Mouse (Mus musculus): Measurements from ENCODE around the gene Tnik. TPM values are rescaled to one million over a fixed set of nuclear protein-coding genes. Genes with fewer than 3 reads are reported as not detected.

The Tnik gene
- total and polyA plus RNA-seq, 2 experiments from 2014 or later = 58.2 to 118 TPM

DNA sequence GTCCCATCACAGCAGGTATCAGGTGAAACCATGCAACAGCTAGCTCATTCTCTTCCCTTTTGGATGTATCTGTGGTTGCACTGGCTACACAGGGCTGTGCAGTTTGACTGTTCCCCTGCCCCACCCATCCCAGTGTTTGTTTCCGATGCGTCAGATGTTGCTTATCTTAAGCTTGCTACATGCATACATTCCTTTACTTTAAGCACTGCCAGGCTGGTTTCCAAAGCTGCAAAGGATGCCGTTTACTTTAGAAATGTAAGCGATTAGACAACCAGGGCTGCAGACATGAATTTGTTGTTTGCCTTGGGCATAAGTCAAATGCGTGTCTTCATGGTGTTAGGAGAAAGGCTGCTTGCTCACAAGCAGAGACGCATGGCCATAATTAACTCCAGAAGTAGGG, 96.1 kb downstream of the Tnik start:
- Histone ChIP-seq H3K4me2 (ENCODE audit: low read depth, low read length, poor library complexity, severe bottlenecking) (no peak overlapping the region), H3K9ac (replicated peaks; ENCODE audit: low read length, poor library complexity, severe bottlenecking) (no peak overlapping the region)

GRCm38 (mm10) chr3:28361056-28361455, 98.0 kb downstream of the Tnik start:
- no peak for DNase-seq (ENCODE audit: low spot score)
- no peak for TF ChIP-seq CTCF (IDR thresholded peaks at IDR 0.05)
- Histone ChIP-seq H3K27me3 (ENCODE audit: insufficient read depth, low read length) (no peaks in the 10 kb centered on the region), H3K9ac (replicated peaks; ENCODE audit: low read length, poor library complexity, severe bottlenecking) (no peak overlapping the region), H3K4me3 (ENCODE audit: low read depth, low read length) (no peak overlapping the region), H3K9me3 (ENCODE audit: low read length) (no peaks in the 10 kb centered on the region), H3K27ac (ENCODE audit: low read depth, low read length) (no peak overlapping the region), H3K36me3 (ENCODE audit: insufficient read depth, low read length) (no peaks in the 10 kb centered on the region), H3K4me1 (ENCODE audit: insufficient read depth, low read length) (no peaks in the 10 kb centered on the region), H3K4me2 (ENCODE audit: low read depth, low read length, poor library complexity, severe bottlenecking) (no peak overlapping the region)
- 78% methylated on average over 6 of the region's 6 CpGs for WGBS
- ATAC-seq (ENCODE audit: low FRiP score) = no peak

More for the DNA sequence above, 96.1 kb downstream of the Tnik start:
- TF ChIP-seq CTCF (IDR thresholded peaks at IDR 0.05) = no peak
- Histone ChIP-seq H3K4me1 (ENCODE audit: insufficient read depth, low read length) (no peaks in the 10 kb centered on the region), H3K36me3 (ENCODE audit: insufficient read depth, low read length) (no peaks in the 10 kb centered on the region), H3K4me3 (ENCODE audit: low read depth, low read length) (no peak overlapping the region), H3K27ac (ENCODE audit: low read depth, low read length) (no peak overlapping the region), H3K27me3 (ENCODE audit: insufficient read depth, low read length) (no peaks in the 10 kb centered on the region), H3K9me3 (ENCODE audit: low read length) (no peaks in the 10 kb centered on the region)
- ATAC-seq (ENCODE audit: low FRiP score) (no peak), DNase-seq (ENCODE audit: low spot score) (no peak)
- 70% methylated on average over 6 of the region's 6 CpGs for WGBS

DNA sequence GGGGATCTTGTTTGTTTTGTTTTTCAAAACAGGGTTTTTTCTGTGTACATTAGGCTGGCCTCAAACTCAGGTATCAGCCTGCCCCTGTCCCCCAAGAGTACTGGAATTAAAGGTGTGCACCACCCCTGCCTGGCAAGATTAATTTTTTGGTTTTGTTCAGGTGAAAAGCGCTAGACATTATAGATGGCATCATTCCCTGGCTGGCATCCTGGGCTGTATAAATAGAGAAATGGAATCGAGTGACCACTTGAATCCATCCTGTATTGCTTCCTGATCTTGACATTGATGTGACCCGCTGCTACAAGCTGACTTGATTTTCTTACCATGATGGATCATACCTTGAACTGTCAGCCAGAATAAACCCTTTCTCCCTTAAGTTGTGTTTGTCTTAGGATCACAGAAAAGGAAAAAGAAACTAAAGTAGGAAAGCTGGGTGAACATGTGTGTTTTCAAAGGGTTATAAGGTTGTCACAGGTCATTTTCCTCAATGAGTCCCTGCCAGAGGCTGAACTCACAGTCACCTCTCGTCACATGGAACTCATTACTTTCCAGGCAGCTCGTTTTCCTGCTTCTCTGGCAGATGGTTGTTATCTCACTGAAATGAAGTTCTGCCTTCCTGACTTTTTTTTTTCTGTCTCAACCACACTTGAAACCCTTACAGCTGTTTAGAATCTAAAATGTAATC, 100.6 kb downstream of the Tnik start:
- no peak overlapping the region for H3K4me3 ChIP-seq (ENCODE audit: low read depth, low read length)
- H3K36me3 ChIP-seq (ENCODE audit: insufficient read depth, low read length) = no peaks in the 10 kb centered on the region
- H3K27ac ChIP-seq (ENCODE audit: low read depth, low read length) = no peak overlapping the region
- ATAC-seq (ENCODE audit: low FRiP score) = no peak
- no peak overlapping the region for H3K4me2 ChIP-seq (ENCODE audit: low read depth, low read length, poor library complexity, severe bottlenecking)
- no peaks in the 10 kb centered on the region for H3K27me3 ChIP-seq (ENCODE audit: insufficient read depth, low read length)
- H3K4me1 ChIP-seq (ENCODE audit: insufficient read depth, low read length) = no peaks in the 10 kb centered on the region
- no peak for TF ChIP-seq CTCF (IDR thresholded peaks at IDR 0.05)
- WGBS = 76% methylated on average over 5 of the region's 5 CpGs
- no peaks in the 10 kb centered on the region for H3K9me3 ChIP-seq (ENCODE audit: low read length)
- no peak overlapping the region for H3K9ac ChIP-seq (replicated peaks; ENCODE audit: low read length, poor library complexity, severe bottlenecking)
- no peak for DNase-seq (ENCODE audit: low spot score)

- Histone ChIP-seq H3K4me3 (ENCODE audit: low read depth, low read length) (no peak overlapping the region), H3K4me2 (ENCODE audit: low read depth, low read length, poor library complexity, severe bottlenecking) (no peak overlapping the region), H3K27ac (ENCODE audit: low read depth, low read length) (no peak overlapping the region), H3K4me1 (ENCODE audit: insufficient read depth, low read length) (no peaks in the 10 kb centered on the region), H3K36me3 (ENCODE audit: insufficient read depth, low read length) (no peaks in the 10 kb centered on the region), H3K9me3 (ENCODE audit: low read length) (no peaks in the 10 kb centered on the region), H3K27me3 (ENCODE audit: insufficient read depth, low read length) (no peaks in the 10 kb centered on the region), H3K9ac (replicated peaks; ENCODE audit: low read length, poor library complexity, severe bottlenecking) (no peak overlapping the region)
- TF ChIP-seq CTCF (IDR thresholded peaks at IDR 0.05) = no peak
- WGBS = 81% methylated on average over 5 of the region's 5 CpGs
- DNase-seq (ENCODE audit: low spot score) (no peak), ATAC-seq (ENCODE audit: low FRiP score) (no peak)
Observed at GRCm38 (mm10) chr3:28368746-28369145, 105.7 kb downstream of the Tnik start.

GRCm38 (mm10) chr3:28369266-28369665, 106.3 kb downstream of the Tnik start:
- no peaks in the 10 kb centered on the region for H3K9me3 ChIP-seq (ENCODE audit: low read length)
- no peak for ATAC-seq (ENCODE audit: low FRiP score)
- no peak for TF ChIP-seq CTCF (IDR thresholded peaks at IDR 0.05)
- DNase-seq (ENCODE audit: low spot score) = no peak
- H3K27ac ChIP-seq (ENCODE audit: low read depth, low read length) = no peak overlapping the region
- no peaks in the 10 kb centered on the region for H3K27me3 ChIP-seq (ENCODE audit: insufficient read depth, low read length)
- no peaks in the 10 kb centered on the region for H3K4me1 ChIP-seq (ENCODE audit: insufficient read depth, low read length)
- 90% methylated on average over 1 of the region's 1 CpGs for WGBS
- no peak overlapping the region for H3K4me3 ChIP-seq (ENCODE audit: low read depth, low read length)
- H3K4me2 ChIP-seq (ENCODE audit: low read depth, low read length, poor library complexity, severe bottlenecking) = no peak overlapping the region
- H3K9ac ChIP-seq (replicated peaks; ENCODE audit: low read length, poor library complexity, severe bottlenecking) = no peak overlapping the region
- no peaks in the 10 kb centered on the region for H3K36me3 ChIP-seq (ENCODE audit: insufficient read depth, low read length)

- no peak for TF ChIP-seq CTCF (IDR thresholded peaks at IDR 0.05)
- no peak overlapping the region for H3K4me3 ChIP-seq (ENCODE audit: low read depth, low read length)
- no peaks in the 10 kb centered on the region for H3K4me1 ChIP-seq (ENCODE audit: insufficient read depth, low read length)
- no peak overlapping the region for H3K4me2 ChIP-seq (ENCODE audit: low read depth, low read length, poor library complexity, severe bottlenecking)
- no peak for ATAC-seq (ENCODE audit: low FRiP score)
- WGBS = 72% methylated on average over 5 of the region's 5 CpGs
- H3K9ac ChIP-seq (replicated peaks; ENCODE audit: low read length, poor library complexity, severe bottlenecking) = no peak overlapping the region
- no peaks in the 10 kb centered on the region for H3K27me3 ChIP-seq (ENCODE audit: insufficient read depth, low read length)
- no peaks in the 10 kb centered on the region for H3K36me3 ChIP-seq (ENCODE audit: insufficient read depth, low read length)
- no peak overlapping the region for H3K27ac ChIP-seq (ENCODE audit: low read depth, low read length)
- DNase-seq (ENCODE audit: low spot score) = no peak
- no peaks in the 10 kb centered on the region for H3K9me3 ChIP-seq (ENCODE audit: low read length)
Observed at GRCm38 (mm10) chr3:28369698-28370097, 106.7 kb downstream of the Tnik start.
